Mouse (Mus musculus) lung, adult 2 months (tissue): Measurements from ENCODE around the gene Dhrs3.

Source experiments
- CTCF ChIP-seq: fragments of 200-500 bp; IDR thresholded peaks from 2 replicates; pipeline ENCODE4 v1.5.1; 2011; ENCODE audit warnings: mild to moderate bottlenecking, low read length, control low read depth; ENCODE audit not compliant: insufficient read depth
- POLR2A ChIP-seq: fragments of 200-500 bp; IDR thresholded peaks from 2 replicates; pipeline ENCODE4 v1.6.1; 2011; ENCODE audit warnings: low read depth, mild to moderate bottlenecking, control low read depth, low read length, borderline replicate concordance; ENCODE audit errors: extremely low read depth

DNA sequence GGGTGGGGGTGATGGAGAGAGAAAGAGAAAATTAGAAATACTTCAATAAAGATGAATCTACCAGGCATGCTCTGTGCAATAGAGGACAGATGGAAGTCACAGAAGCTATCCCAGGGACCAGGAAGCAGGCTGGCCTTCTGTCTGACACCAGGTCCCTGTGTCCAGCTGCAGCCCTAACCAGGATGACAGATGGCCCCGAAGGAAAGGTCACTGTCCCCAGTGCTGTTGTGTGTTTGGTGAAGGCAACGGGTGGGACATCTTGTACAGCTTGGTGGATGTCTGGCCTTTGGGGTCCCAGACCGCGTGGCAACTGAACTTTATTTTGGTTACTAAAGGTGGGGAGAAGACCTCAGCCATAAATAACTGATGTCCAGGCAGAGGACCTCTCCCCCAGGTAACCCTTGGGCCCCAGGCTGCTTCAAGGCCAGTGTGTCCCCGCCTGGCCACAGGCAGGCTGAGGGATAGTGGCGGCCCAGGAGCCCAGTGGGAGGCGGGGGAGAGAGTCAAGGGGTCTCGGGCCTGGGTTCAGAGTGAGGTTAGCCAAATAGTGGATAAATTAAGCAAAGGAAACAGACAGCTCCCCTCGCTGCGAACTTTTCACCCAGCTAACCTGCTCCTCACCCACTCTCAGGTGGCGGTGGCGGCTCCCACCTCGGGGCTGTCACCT lies 48.3 kb downstream of the Dhrs3 start:
- TF ChIP-seq POLR2A (no peak), CTCF (no peak)
